Mouse (Mus musculus) G1E (cell line): ENCODE results near the gene Uba7. TPM values are rescaled to one million over a fixed set of nuclear protein-coding genes. Genes with fewer than 3 reads are reported as not detected.

Experiments
- ATAC-seq: 2 replicates; pipeline ENCODE4 v1.8.0; 2016; ENCODE audit warnings: mild to moderate bottlenecking; ENCODE audit not compliant: insufficient number of reproducible peaks, poor library complexity, low FRiP score, severe bottlenecking; ENCODE audit errors: extremely low read depth
- DNase-seq: peaks from one replicate; pipeline ENCODE4 v3.0.0; 2012; ENCODE audit warnings: low spot score
- H3K27me3 ChIP-seq: 2 replicates; pipeline ENCODE4 v1.6.1; 2012; ENCODE audit warnings: mild to moderate bottlenecking, low read length, inconsistent platforms; ENCODE audit not compliant: insufficient read depth
- H3K36me3 ChIP-seq: replicated peaks from 2 replicates; pipeline ENCODE3; 2012; ENCODE audit warnings: mild to moderate bottlenecking, inconsistent platforms
- H3K4me1 ChIP-seq: 2 replicates; pipeline ENCODE4 v1.6.1; 2012; ENCODE audit warnings: low read depth, low read length, inconsistent platforms, mixed read lengths; ENCODE audit not compliant: insufficient read depth
- H3K4me3 ChIP-seq: 2 replicates; pipeline ENCODE4 v1.5.1; 2012; ENCODE audit warnings: low read depth, mild to moderate bottlenecking, inconsistent platforms, low read length, moderate library complexity, mixed read lengths
- H3K9me3 ChIP-seq: replicated peaks from 2 replicates; pipeline ENCODE4 v1.6.1; 2012; ENCODE audit warnings: inconsistent platforms
- CTCF ChIP-seq: IDR thresholded peaks from 2 replicates; pipeline ENCODE4 v1.5.1; 2012; ENCODE audit warnings: low read depth, low read length, inconsistent platforms, mixed read lengths
- GATA1 ChIP-seq: IDR thresholded peaks from 2 replicates; pipeline ENCODE4 v1.6.1; 2012; ENCODE audit warnings: borderline replicate concordance, low read length, inconsistent platforms, mixed read lengths
- GATA2 ChIP-seq: IDR thresholded peaks from 2 replicates; pipeline ENCODE4 v1.6.1; 2012; ENCODE audit warnings: low read depth, low read length, inconsistent platforms, borderline replicate concordance
- POLR2AphosphoS5 ChIP-seq: IDR thresholded peaks from 2 replicates; pipeline ENCODE4 v1.6.1; 2012; ENCODE audit warnings: low read depth, low read length, inconsistent platforms; ENCODE audit not compliant: insufficient replicate concordance
- TAL1 ChIP-seq: conservative IDR thresholded peaks from 2 replicates; pipeline ENCODE4 v1.6.1; 2012; ENCODE audit warnings: low read depth, low read length, inconsistent platforms, mixed read lengths
- polyA plus RNA-seq: library from polyadenylated mRNA; stranded (reverse); fragments of >175 nt; gene quantifications from 2 replicates; pipeline ENCODE4 v1.2.3, GENCODE M21; 2012
- total RNA-seq, 2 experiments: library from RNA; stranded (forward) in 1 of 2; stranded (reverse) in 1 of 2; fragments of 200-1000 nt in 1 of 2; fragments of >200 nt in 1 of 2; fragmentation: Nextera tagmentation in 1 of 2; gene quantifications; 2 replicates each; pipeline ENCODE4 v1.2.3; 2014 to 2017

Gene Uba7
- total and polyA plus RNA-seq, 3 experiments: 34.2 to 145 (median 87.9) TPM

DNA sequence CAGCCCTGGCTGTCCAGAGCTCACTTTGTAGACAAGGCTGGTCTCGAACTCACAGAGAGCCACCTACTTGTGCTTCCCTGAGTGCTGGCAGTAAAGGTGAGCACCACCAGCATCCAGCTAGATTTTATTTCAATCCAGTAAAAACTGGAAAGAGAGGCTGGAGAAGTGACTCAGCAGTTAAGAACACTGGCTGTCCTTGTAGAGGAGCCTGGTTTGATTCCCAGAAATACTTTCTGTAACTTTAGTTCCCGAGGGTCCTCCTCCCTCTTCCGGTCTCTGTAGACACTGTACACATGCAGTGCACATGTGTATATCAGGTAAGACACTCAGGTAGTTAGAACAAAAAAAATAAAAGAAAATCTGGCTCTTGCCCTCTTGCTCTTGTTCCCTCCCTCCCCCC is 12.6 kb downstream of the Uba7 start:
- H3K4me1 ChIP-seq: peaks cover 53% of the 10 kb centered on the region
- peaks cover 23% of the 10 kb centered on the region for H3K36me3 ChIP-seq
- H3K9me3 ChIP-seq: no peaks in the 10 kb centered on the region
- DNase-seq (no peak), ATAC-seq (no peak)
- H3K4me3 ChIP-seq: no peak overlapping the region
- H3K27me3 ChIP-seq: peaks cover 12% of the 10 kb centered on the region
- no peak for TF ChIP-seq POLR2AphosphoS5
- no peak for TF ChIP-seq TAL1
- no peak for TF ChIP-seq GATA2

DNA sequence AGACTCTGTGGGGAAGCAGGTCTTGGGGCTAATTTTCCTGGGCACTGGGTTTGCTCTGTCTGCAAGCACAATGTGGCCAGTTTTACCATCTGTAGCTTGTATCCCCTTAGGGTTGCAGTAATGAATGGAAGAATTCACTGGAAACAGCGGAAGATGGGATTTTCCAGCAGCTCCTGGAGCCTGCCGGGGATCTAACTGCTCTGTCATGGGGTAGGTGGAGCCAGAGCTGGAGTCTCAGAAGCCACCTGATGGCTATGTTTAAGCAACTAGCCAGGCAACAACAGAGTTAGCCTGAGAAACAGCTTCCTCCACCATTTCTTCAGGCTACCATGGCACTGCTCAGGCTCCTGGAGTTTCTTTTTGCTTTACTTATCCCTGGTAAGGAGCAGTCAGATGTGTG is 16.9 kb downstream of the Uba7 start, which contains the start of gene Cdhr4:
Gene Cdhr4 (plus strand): TSS at position 301 of the 400 bp plus-strand sequence.
- no peak for TF ChIP-seq TAL1
- TF ChIP-seq CTCF: no peak
- no peak for TF ChIP-seq POLR2AphosphoS5
- no peak for TF ChIP-seq GATA1
- no peak for TF ChIP-seq GATA2
- no peak for DNase-seq
- no peaks in the 10 kb centered on the region for H3K9me3 ChIP-seq
- H3K4me3 ChIP-seq: no peak within 1 kb of the TSS
- no peak for ATAC-seq
- peaks cover 28% of the 10 kb centered on the region for H3K27me3 ChIP-seq
- no peaks in the 10 kb centered on the region for H3K36me3 ChIP-seq
- peaks cover 23% of the 10 kb centered on the region for H3K4me1 ChIP-seq

DNA sequence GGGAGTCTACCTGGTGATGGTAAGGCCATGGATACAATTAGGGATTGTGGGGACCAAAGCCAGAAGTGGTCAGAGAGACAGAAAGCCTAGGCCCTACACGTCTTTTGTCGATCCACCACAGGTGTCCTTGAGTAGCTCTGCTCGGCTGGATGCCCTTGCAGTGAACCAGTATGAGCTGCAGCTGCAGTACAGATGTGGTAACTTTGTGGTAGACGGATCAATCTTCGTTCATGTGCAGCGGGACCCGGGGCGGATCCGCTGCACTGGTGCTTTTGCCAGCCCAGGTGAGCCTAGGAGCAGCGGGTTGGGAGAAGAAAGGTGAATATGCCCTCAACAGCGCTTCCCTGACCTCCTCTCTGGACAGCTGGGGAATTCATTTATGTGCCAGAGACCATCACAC is 17.7 kb downstream of the Uba7 start:
- TF ChIP-seq GATA2 (no peak), POLR2AphosphoS5 (no peak), CTCF (no peak), GATA1 (no peak), TAL1 (no peak)
- Histone ChIP-seq H3K9me3 (no peaks in the 10 kb centered on the region), H3K4me3 (no peak overlapping the region), H3K4me1 (peaks cover 19% of the 10 kb centered on the region), H3K36me3 (no peaks in the 10 kb centered on the region), H3K27me3 (peaks cover 28% of the 10 kb centered on the region)
- ATAC-seq (no peak), DNase-seq (no peak)

DNA sequence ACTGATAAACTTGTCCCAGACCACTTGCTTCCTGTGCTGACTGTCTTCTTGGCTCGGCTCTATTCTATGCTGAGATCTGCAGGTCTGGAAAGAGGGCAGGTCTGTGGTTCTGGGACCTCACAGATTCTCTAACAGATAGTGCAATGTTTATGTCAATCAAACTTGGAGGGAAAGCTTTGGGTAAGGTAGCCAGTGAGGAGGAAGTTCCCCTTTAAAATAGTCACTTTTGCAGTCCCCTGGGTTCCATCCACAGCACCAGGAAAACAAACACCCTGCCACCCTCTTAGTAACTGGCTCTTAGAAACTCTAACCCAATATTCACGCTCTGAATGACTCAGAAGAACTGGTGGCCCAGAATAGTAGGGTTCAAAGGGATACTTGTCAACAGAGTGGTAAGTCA is 19.2 kb downstream of the Uba7 start:
- no peaks in the 10 kb centered on the region for H3K9me3 ChIP-seq
- H3K36me3 ChIP-seq: no peaks in the 10 kb centered on the region
- H3K4me3 ChIP-seq: no peak overlapping the region
- DNase-seq: no peak
- TF ChIP-seq GATA1: no peak
- no peak for TF ChIP-seq TAL1
- no peak for TF ChIP-seq GATA2
- no peak for TF ChIP-seq CTCF
- TF ChIP-seq POLR2AphosphoS5: no peak
- no peak for ATAC-seq
- peaks cover 38% of the 10 kb centered on the region for H3K27me3 ChIP-seq
- peaks cover 15% of the 10 kb centered on the region for H3K4me1 ChIP-seq

DNA sequence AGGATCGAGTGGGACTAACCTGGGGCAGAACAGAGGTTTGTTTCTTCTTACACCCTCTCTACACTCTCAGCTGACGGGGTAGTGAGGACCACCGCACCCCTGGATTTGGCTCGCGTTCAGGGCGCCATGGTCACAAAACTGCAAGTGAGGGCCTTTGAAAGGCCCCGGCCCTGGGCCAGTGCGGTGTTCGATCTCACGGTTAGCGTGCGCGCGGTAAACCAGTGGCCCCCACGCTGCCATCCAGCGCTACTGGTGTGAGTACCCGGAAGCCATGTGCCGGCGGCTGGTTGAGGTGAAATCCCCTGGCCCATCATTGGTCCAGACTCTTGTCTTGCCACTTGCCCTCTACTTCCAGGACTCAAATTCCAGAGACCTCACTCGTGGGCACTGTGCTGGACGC is 20.2 kb downstream of the Uba7 start:
- Histone ChIP-seq H3K4me3 (no peak overlapping the region), H3K9me3 (no peaks in the 10 kb centered on the region), H3K4me1 (peaks cover 7% of the 10 kb centered on the region; the same call in 1 of the 2 replicates), H3K27me3 (peaks cover 39% of the 10 kb centered on the region), H3K36me3 (no peaks in the 10 kb centered on the region)
- ATAC-seq (no peak), DNase-seq (no peak)
- TF ChIP-seq GATA1 (no peak), CTCF (no peak), TAL1 (no peak), POLR2AphosphoS5 (no peak), GATA2 (no peak)

DNA sequence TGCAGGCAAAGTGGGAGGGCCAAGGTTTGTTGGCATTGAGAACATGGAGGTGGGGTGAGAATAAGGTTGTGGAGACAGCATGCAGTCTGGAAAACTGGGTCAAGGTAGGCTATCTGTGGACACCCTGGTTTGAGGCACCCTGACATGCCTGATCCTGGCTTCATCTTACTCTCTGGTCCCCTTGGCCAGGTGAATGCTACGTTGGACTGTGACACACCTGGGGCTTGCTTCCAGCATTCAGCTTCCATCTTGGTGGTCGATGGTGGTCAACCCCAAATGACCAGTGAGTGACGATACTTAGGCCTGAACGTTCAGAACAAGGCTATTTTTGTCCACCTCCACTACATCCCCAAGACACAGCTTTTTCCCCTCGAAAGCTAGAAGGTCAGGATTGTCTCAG is 20.7 kb downstream of the Uba7 start, which contains the start of gene Gm20662:
Gene Gm20662 (plus strand): TSS at position 301 of the 400 bp plus-strand sequence.
- Histone ChIP-seq H3K4me3 (no peak within 1 kb of the TSS), H3K36me3 (no peaks in the 10 kb centered on the region), H3K27me3 (peaks cover 35% of the 10 kb centered on the region), H3K4me1 (peaks cover 7% of the 10 kb centered on the region; the same call in 1 of the 2 replicates), H3K9me3 (no peaks in the 10 kb centered on the region)
- no peak for DNase-seq
- TF ChIP-seq CTCF (no peak), GATA2 (no peak), POLR2AphosphoS5 (no peak), TAL1 (no peak), GATA1 (no peak)
- ATAC-seq: no peak
